Mouse (Mus musculus) lung, postnatal 25 days (tissue): ENCODE results near the gene Ccser1.

ENCODE experiments used
- DNase-seq: peaks from one replicate; pipeline ENCODE4 v3.0.0; 2022; ENCODE audit warnings: low spot score

Gene Ccser1

GRCm38 (mm10) chr6:62055276-62055675, 875.2 kb downstream of the Ccser1 start:
- DNase-seq = no peak

GRCm38 (mm10) chr6:62066363-62067023, 886.4 kb downstream of the Ccser1 start:
- no peak for DNase-seq

GRCm38 (mm10) chr6:62067024-62067380, 886.9 kb downstream of the Ccser1 start:
- DNase-seq = no peak

- DNase-seq = no peak
Measured at GRCm38 (mm10) chr6:62105464-62105863, 925.3 kb downstream of the Ccser1 start.

GRCm38 (mm10) chr6:62132531-62132930, 952.4 kb downstream of the Ccser1 start:
- DNase-seq = no peak

GRCm38 (mm10) chr6:62160320-62160719, 980.2 kb downstream of the Ccser1 start:
- no peak for DNase-seq

GRCm38 (mm10) chr6:62162596-62162995, 982.5 kb downstream of the Ccser1 start:
- no peak for DNase-seq

GRCm38 (mm10) chr6:62163826-62164225, 983.7 kb downstream of the Ccser1 start:
- DNase-seq = no peak

GRCm38 (mm10) chr6:62196496-62197188, 1016.5 kb downstream of the Ccser1 start:
- DNase-seq = no peak

GRCm38 (mm10) chr6:62198768-62199167, 1018.6 kb downstream of the Ccser1 start:
- DNase-seq = no peak

- no peak for DNase-seq
Measured at GRCm38 (mm10) chr6:62205013-62205412, 1024.9 kb downstream of the Ccser1 start.

- DNase-seq = no peak
Measured at GRCm38 (mm10) chr6:62221856-62222255, 1041.7 kb downstream of the Ccser1 start.

GRCm38 (mm10) chr6:62263899-62264298, 1083.8 kb downstream of the Ccser1 start:
- DNase-seq = no peak

- DNase-seq = no peak
Measured at GRCm38 (mm10) chr6:62264525-62264924, 1084.4 kb downstream of the Ccser1 start.

GRCm38 (mm10) chr6:62281256-62281655, 1101.1 kb downstream of the Ccser1 start:
- DNase-seq = no peak

- no peak for DNase-seq
Measured at GRCm38 (mm10) chr6:62301576-62302312, 1121.6 kb downstream of the Ccser1 start.

- no peak for DNase-seq
Measured at GRCm38 (mm10) chr6:62318627-62319026, 1138.5 kb downstream of the Ccser1 start.

GRCm38 (mm10) chr6:62340319-62340718, 1160.2 kb downstream of the Ccser1 start:
- no peak for DNase-seq

- DNase-seq = no peak
Measured at GRCm38 (mm10) chr6:62367802-62368201, 1187.7 kb downstream of the Ccser1 start.
